Mouse (Mus musculus): ENCODE measurements around the gene Tmem161b. TPM values are rescaled to one million over a fixed set of nuclear protein-coding genes. Genes with fewer than 3 reads are reported as not detected.

Gene Tmem161b
- polyA plus RNA-seq, 1 experiment from 2014 or later, result 22.9 TPM

DNA sequence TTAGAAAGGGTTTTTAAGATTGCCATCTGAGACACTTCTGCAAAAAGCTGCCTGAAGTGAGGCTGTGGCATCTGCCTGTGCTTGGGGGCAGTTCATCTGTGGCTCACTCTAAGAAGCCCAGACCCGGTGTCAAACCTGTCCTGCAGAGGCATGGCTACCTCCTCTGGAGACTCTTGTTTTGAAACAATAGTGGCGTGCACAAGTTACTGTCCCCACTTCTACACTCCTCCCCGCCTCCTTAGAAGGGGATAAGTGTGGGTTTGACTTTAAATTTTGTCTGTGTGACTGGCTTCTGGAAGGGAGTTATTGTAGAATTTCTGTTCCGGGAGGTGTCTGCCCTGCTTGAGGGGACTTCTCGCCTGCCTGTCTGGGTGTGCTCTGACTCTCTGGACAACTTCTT lies 121.2 kb downstream of the Tmem161b start:
- Histone ChIP-seq H3K9ac (ENCODE audit: low read depth, low read length) (no peak overlapping the region), H3K4me1 (ENCODE audit: control insufficient read depth, insufficient read depth, low read depth, low read length) (peaks cover 13% of the 10 kb centered on the region), H3K36me3 (ENCODE audit: control insufficient read depth, insufficient read depth, low read length) (no peaks in the 10 kb centered on the region), H3K4me3 (ENCODE audit: low read length) (no peak overlapping the region), H3K9me3 (ENCODE audit: control insufficient read depth, low read length) (no peaks in the 10 kb centered on the region), H3K27me3 (replicated peaks; ENCODE audit: control insufficient read depth, insufficient read depth, low read length) (no peaks in the 10 kb centered on the region), H3K4me2 (ENCODE audit: low read length) (peak overlapping the region; percentile 89; the same call in 1 of the 2 replicates), H3K27ac (ENCODE audit: low read depth, low read length) (peak overlapping the region; percentile 82)
- no peak for ATAC-seq
- 12% methylated on average over 5 of the region's 5 CpGs for WGBS

DNA sequence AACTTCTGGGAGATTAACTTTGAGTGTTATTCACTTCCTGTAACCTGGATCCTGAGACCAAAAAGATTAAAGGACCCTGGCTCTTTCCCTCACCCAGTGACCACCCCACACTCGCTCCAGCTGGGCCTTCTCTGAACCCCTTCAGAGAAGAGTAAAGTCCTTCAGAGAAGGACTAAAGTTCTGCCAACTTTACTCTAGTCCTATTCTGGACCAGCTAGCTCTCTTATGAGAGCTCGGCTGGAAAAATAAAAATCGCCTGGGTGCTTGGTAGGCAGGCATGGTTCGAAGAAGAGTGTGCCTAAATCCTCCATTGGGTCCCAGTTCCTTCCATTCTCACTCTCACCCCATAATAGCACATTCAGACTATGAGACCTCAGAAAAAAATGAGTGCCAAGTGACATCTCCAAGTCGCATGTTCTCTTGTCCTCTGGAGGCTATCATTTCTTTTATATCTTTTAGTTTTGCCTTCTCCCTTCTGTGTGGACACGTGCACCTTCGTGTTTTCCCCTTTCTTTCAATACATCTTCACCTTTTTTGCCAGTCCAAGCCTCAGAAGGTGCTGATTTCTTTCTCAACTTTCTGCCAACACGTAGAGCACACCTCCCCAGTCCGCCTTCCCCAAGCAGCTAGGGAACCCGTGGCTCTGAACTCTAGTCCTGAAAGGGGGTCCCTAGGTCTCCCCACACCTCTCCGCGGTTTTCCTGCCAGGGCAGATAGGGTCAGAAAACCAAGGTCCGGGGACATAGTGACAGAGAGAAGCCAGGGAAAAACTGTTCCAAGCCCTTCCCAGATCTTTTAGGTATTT lies 121.8 kb downstream of the Tmem161b start:
- Histone ChIP-seq H3K36me3 (ENCODE audit: control insufficient read depth, insufficient read depth, low read length) (no peaks in the 10 kb centered on the region), H3K27me3 (replicated peaks; ENCODE audit: control insufficient read depth, insufficient read depth, low read length) (no peaks in the 10 kb centered on the region), H3K4me3 (ENCODE audit: low read length) (no peak overlapping the region; the same call in 1 of the 2 replicates), H3K27ac (ENCODE audit: low read depth, low read length) (peak overlapping the region; percentile 82), H3K9me3 (ENCODE audit: control insufficient read depth, low read length) (no peaks in the 10 kb centered on the region), H3K4me1 (ENCODE audit: control insufficient read depth, insufficient read depth, low read depth, low read length) (peaks cover 13% of the 10 kb centered on the region), H3K9ac (ENCODE audit: low read depth, low read length) (peak overlapping the region; percentile 58), H3K4me2 (ENCODE audit: low read length) (peak overlapping the region; percentile 89)
- ATAC-seq, result no peak
- WGBS, result 13% methylated on average over 13 of the region's 13 CpGs

DNA sequence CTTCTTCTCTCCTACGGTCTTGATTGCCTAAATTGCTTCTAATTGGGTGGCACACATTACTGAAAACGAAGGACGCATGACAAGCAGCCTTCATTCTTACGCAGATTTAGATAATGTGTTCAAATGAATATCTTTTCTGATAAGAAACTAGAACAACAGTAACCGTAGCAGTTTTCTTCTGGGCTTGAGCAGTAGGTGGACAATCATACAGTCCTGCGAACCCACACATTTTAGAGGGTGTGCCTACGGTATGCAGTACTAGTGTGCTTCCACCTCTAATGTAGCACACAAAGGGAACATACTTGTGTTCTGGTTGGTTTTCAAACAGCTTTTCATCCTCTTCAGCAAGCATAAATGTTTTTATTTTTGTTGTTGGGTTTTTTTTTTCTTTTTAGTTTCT lies 122.6 kb downstream of the Tmem161b start:
- H3K4me2 ChIP-seq (ENCODE audit: low read length), result peak overlapping the region; percentile 89
- no peak overlapping the region; the same call in 1 of the 2 replicates for H3K4me3 ChIP-seq (ENCODE audit: low read length)
- peaks cover 13% of the 10 kb centered on the region for H3K4me1 ChIP-seq (ENCODE audit: control insufficient read depth, insufficient read depth, low read depth, low read length)
- H3K9me3 ChIP-seq (ENCODE audit: control insufficient read depth, low read length), result no peaks in the 10 kb centered on the region
- ATAC-seq, result no peak
- H3K9ac ChIP-seq (ENCODE audit: low read depth, low read length), result peak overlapping the region; percentile 15; the same call in 1 of the 2 replicates
- H3K27ac ChIP-seq (ENCODE audit: low read depth, low read length), result peak overlapping the region; percentile 97
- 9% methylated on average over 7 of the region's 7 CpGs for WGBS
- H3K36me3 ChIP-seq (ENCODE audit: control insufficient read depth, insufficient read depth, low read length), result no peaks in the 10 kb centered on the region
- H3K27me3 ChIP-seq (replicated peaks; ENCODE audit: control insufficient read depth, insufficient read depth, low read length), result no peaks in the 10 kb centered on the region

DNA sequence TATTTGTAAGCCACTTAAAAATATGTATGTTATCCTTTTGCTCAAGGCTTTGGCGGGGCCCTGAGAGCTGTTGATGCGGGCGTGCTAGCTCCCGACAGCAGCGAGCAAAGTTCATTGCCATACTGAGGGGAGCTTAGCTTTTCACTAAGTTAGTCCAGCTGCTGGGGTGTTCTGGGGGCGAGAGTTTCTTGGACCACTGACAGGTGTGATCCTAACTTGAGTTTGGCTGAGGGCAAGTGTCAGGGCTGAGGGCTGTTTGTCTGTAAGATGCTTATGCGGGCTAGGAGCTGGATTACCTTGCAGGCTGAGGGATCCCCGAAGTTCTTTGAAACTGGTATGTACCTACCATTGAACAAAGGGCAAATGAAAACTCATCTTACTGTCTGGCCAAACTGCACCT lies 123.0 kb downstream of the Tmem161b start:
- H3K4me2 ChIP-seq (ENCODE audit: low read length), result peak overlapping the region; percentile 89
- peak overlapping the region; percentile 97 for H3K27ac ChIP-seq (ENCODE audit: low read depth, low read length)
- 9% methylated on average over 8 of the region's 8 CpGs for WGBS
- peaks cover 16% of the 10 kb centered on the region for H3K4me1 ChIP-seq (ENCODE audit: control insufficient read depth, insufficient read depth, low read depth, low read length)
- H3K4me3 ChIP-seq (ENCODE audit: low read length), result no peak overlapping the region
- no peaks in the 10 kb centered on the region for H3K9me3 ChIP-seq (ENCODE audit: control insufficient read depth, low read length)
- H3K9ac ChIP-seq (ENCODE audit: low read depth, low read length), result peak overlapping the region; percentile 56
- no peaks in the 10 kb centered on the region for H3K27me3 ChIP-seq (replicated peaks; ENCODE audit: control insufficient read depth, insufficient read depth, low read length)
- no peak for ATAC-seq
- no peaks in the 10 kb centered on the region for H3K36me3 ChIP-seq (ENCODE audit: control insufficient read depth, insufficient read depth, low read length)

Small RNA genes lying within 50 kb of the gene (microRNA-seq; reads per million reads assigned to microRNA genes)
- not detected for gene Gm24331

Data from hindbrain, embryonic 16.5 days (tissue).